Mouse (Mus musculus): Measurements from ENCODE around the gene Gm28168.
"Not testable (repeated sequence)": the region's sequence is repeated elsewhere in the genome, so short reads cannot be mapped to it uniquely, and the experiment has no call there.

Gene Gm28168

GRCm38 (mm10) chr1:117927715-117928114 is at the start of gene Gm28168:
Gene Gm28168 (plus strand): TSS chr1:117928015.
- not testable (repeated sequence) for DNase-seq (ENCODE audit: low read depth, low spot score)

DNA sequence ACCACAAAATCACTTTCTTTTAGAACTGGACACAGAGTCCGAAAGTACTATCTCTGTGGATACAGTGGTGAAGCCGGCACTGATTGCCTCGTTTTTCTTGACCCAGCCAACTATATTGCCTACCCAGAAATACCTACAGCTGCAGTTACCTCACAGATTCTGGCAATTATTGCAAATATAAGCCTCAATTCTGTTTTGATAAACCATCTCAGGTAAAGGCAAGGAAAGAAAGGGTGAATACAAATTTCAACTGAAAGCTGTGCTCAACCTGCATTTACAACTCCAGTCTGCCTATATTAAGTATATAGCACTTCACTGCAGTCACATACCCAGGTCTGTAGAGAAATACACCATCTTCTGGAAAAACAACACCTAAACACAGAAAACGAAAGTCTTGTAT is 37.8 kb downstream of the Gm28168 start, which contains the start of gene Gm7145:
TSS of gene Gm7145 (plus strand) at position 301 of the 400 bp plus-strand sequence.
- DNase-seq (ENCODE audit: low read depth, low spot score): no peak

Measured in WW6 (cell line).